Mouse (Mus musculus) MEL (cell line): Measurements from ENCODE around the gene Lin7a.

Experiments
- CTCF ChIP-seq, 3 experiments: IDR thresholded peaks in 2 of 3; conservative IDR thresholded peaks in 1 of 3; 2 replicates each; pipeline ENCODE4 v1.5.1; 2011 to 2012; ENCODE audit warnings: low read length in 3 of 3, low read depth in 2 of 3, mild to moderate bottlenecking in 2 of 3, improper control_type of control experiment in 1 of 3, inconsistent platforms in 1 of 3, mixed read lengths in 1 of 3, moderate library complexity in 1 of 3; ENCODE audit not compliant: control insufficient read depth in 1 of 3, insufficient read depth in 1 of 3, poor library complexity in 1 of 3, severe bottlenecking in 1 of 3
- E2F4 ChIP-seq: IDR thresholded peaks from 2 replicates; pipeline ENCODE4 v1.6.1; 2011; ENCODE audit warnings: low read depth, low read length, improper control_type of control experiment, borderline replicate concordance
- GATA1 ChIP-seq: IDR thresholded peaks from 2 replicates; pipeline ENCODE4 v1.6.1; 2011; ENCODE audit warnings: low read depth, low read length, improper control_type of control experiment
- HCFC1 ChIP-seq: IDR thresholded peaks from 2 replicates; pipeline ENCODE4 v1.6.1; 2012; ENCODE audit warnings: low read depth, mild to moderate bottlenecking, inconsistent platforms, low read length, improper control_type of control experiment, moderate library complexity
- JUND ChIP-seq: IDR thresholded peaks from 2 replicates; pipeline ENCODE4 v1.6.1; 2011; ENCODE audit warnings: low read depth, mild to moderate bottlenecking, improper control_type of control experiment, low read length
- MAX ChIP-seq: IDR thresholded peaks from 2 replicates; pipeline ENCODE4 v1.6.1; 2011; ENCODE audit warnings: low read length, improper control_type of control experiment
- POLR2A ChIP-seq, 2 experiments: IDR thresholded peaks; 2 replicates each; pipeline ENCODE4 v1.6.1; 2011 to 2012; ENCODE audit warnings: low read length in 2 of 2, mild to moderate bottlenecking in 2 of 2, control low read depth in 1 of 2, improper control_type of control experiment in 1 of 2, low read depth in 1 of 2, moderate library complexity in 1 of 2; ENCODE audit not compliant: control insufficient read depth in 1 of 2, insufficient read depth in 1 of 2, poor library complexity in 1 of 2
- TAL1 ChIP-seq: IDR thresholded peaks from 2 replicates; pipeline ENCODE4 v1.6.1; 2012; ENCODE audit warnings: mild to moderate bottlenecking, inconsistent platforms, low read length, moderate library complexity, mixed read lengths
- TCF12 ChIP-seq: IDR thresholded peaks from 2 replicates; pipeline ENCODE4 v1.6.1; 2014; ENCODE audit warnings: low read depth, mild to moderate bottlenecking, inconsistent platforms, low read length, improper control_type of control experiment, moderate library complexity
- UBTF ChIP-seq: IDR thresholded peaks from 2 replicates; pipeline ENCODE4 v1.6.1; 2012; ENCODE audit warnings: low read depth, mild to moderate bottlenecking, inconsistent platforms, low read length, improper control_type of control experiment, moderate library complexity, borderline replicate concordance; ENCODE audit not compliant: insufficient read depth
- ZKSCAN1 ChIP-seq: IDR thresholded peaks from 2 replicates; pipeline ENCODE4 v1.6.1; 2012; ENCODE audit warnings: low read depth, mild to moderate bottlenecking, inconsistent platforms, low read length, improper control_type of control experiment, moderate library complexity
- ZMIZ1 ChIP-seq: IDR thresholded peaks from 2 replicates; pipeline ENCODE4 v1.6.1; 2012; ENCODE audit warnings: low read depth, mild to moderate bottlenecking, inconsistent platforms, low read length, improper control_type of control experiment, moderate library complexity

DNA sequence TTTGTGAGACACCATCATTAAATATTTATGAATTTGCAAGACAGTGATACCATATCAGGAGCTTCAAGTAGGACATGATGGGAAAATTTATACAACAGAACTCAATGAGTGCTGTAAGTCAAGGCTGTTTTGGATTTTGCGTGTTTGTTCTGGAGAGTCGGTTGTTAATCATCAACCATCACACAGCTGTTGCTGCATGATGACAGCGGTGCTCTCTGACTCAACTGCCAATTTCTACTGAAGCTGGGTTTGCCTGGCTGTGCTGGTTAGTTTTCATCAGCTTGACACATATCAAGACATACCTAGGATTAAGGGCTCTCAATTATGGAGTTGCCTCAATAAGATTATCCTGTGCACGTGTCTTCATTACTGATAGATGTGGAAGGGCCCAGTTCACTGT is 41.1 kb downstream of the Lin7a start:
- TF ChIP-seq E2F4 (no peak), TAL1 (no peak), UBTF (no peak), ZMIZ1 (no peak), GATA1 (no peak), POLR2A (IDR thresholded peaks at IDR 0.05; ENCODE audit: control insufficient read depth in 1 of 2, insufficient read depth in 1 of 2, low read depth in 1 of 2, low read length in 2 of 2, poor library complexity in 1 of 2) (no peak), ZKSCAN1 (no peak), TCF12 (no peak), CTCF (IDR thresholded peaks at IDR 0.05 in 2 of 3, conservative IDR thresholded peaks at IDR 0.05 in 1 of 3; ENCODE audit: control insufficient read depth in 1 of 3, insufficient read depth in 1 of 3, low read depth in 2 of 3, low read length in 3 of 3, poor library complexity in 1 of 3, severe bottlenecking in 1 of 3) (no peak), HCFC1 (no peak), JUND (no peak), MAX (no peak)
